Mouse (Mus musculus) kidney, postnatal 0 days (tissue): Measurements from ENCODE around the gene Psma1. TPM values are rescaled to one million over a fixed set of nuclear protein-coding genes. Genes with fewer than 3 reads are reported as not detected.

Source experiments
- ATAC-seq: fragments of 200-750 bp; cut with Nextera tagmentation; replicated peaks from 2 replicates; pipeline ENCODE4 v1.8.0; 2017; ENCODE audit warnings: low read depth, moderate number of reproducible peaks, moderate TSS enrichment, moderate library complexity; ENCODE audit not compliant: low FRiP score
- DNase-seq: peaks from one replicate; pipeline ENCODE4 v3.0.0-alpha.2; 2016; ENCODE audit warnings: low spot score
- H3K27ac ChIP-seq: fragments of 300-500 bp; sonication (generic); 2 replicates; pipeline ENCODE4 v1.5.1; 2014; ENCODE audit warnings: mild to moderate bottlenecking
- H3K27me3 ChIP-seq: fragments of 300-500 bp; sonication (generic); 2 replicates; pipeline ENCODE4 v1.6.1; 2014; ENCODE audit warnings: low read length, mixed read lengths; ENCODE audit not compliant: insufficient read depth
- H3K36me3 ChIP-seq: fragments of 300-500 bp; sonication (generic); 2 replicates; pipeline ENCODE4 v1.6.1; 2014; ENCODE audit warnings: low read length, mixed read lengths; ENCODE audit not compliant: insufficient read depth
- H3K4me1 ChIP-seq: fragments of 300-500 bp; sonication (generic); replicated peaks from 2 replicates; pipeline ENCODE4 v1.6.1; 2014; ENCODE audit warnings: antibody characterized with exemption, low read length, mixed read lengths; ENCODE audit not compliant: insufficient read depth
- H3K4me2 ChIP-seq: fragments of 300-500 bp; sonication (generic); 2 replicates; pipeline ENCODE4 v1.6.1; 2014; ENCODE audit warnings: mild to moderate bottlenecking, low read length, moderate library complexity, mixed read lengths
- H3K4me3 ChIP-seq: fragments of 300-500 bp; sonication (generic); replicated peaks from 2 replicates; pipeline ENCODE4 v1.5.1; 2014; ENCODE audit warnings: low read depth, low read length
- H3K9ac ChIP-seq: fragments of 300-500 bp; sonication (generic); 2 replicates; pipeline ENCODE4 v1.6.1; 2014; ENCODE audit warnings: low read depth, low read length
- H3K9me3 ChIP-seq: fragments of 300-500 bp; sonication (generic); replicated peaks from 2 replicates; pipeline ENCODE4 v1.6.1; 2016; ENCODE audit warnings: low read length, inconsistent platforms, mixed read lengths
- CTCF ChIP-seq: IDR thresholded peaks from 2 replicates; pipeline ENCODE4 v1.5.1; 2016; ENCODE audit warnings: antibody characterized with exemption, low read depth, mild to moderate bottlenecking, moderate library complexity
- WGBS: fragments of 180-500 bp; shearing (Covaris S2); extraction: QIAGEN DNeasy Blood & Tissue Kit; methylation state at CpG from one replicate; pipeline ENCODE4 v1.1.7; 2014; 5-methylcytosine and 5-hydroxymethylcytosine counted together
- polyA plus RNA-seq: library from polyadenylated mRNA; unstranded; fragments of >200 nt; fragmentation: Nextera tagmentation; extraction: Ambion mirVana; gene quantifications from 2 replicates; pipeline ENCODE4 v1.2.1, GENCODE M21; 2015

Psma1 gene
- polyA plus RNA-seq, 1 experiment from 2014 or later: 387 TPM

DNA sequence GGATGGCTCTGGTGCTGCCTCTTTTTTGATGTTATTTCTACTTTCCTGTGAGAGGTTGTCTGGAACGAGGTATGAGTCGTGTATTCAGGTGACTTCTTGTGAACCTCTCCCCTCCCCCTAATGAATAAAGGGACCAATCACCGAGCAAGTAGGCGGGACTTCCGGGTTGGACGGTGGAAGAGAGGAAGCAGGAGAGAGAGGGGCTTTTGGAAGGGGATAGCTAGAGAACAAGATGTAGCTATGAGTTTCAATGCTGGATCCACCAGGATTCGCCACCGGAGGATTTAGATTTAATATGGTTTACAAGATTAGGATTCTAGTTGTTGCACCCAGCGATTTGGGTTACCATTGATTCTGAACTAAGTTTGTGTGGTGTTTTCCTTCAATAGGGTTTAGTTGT is 7.1 kb upstream of the Psma1 start:
- Histone ChIP-seq H3K4me1 (no peaks in the 10 kb centered on the region), H3K9me3 (no peaks in the 10 kb centered on the region), H3K27me3 (no peaks in the 10 kb centered on the region), H3K4me3 (no peak overlapping the region), H3K36me3 (no peaks in the 10 kb centered on the region), H3K9ac (no peak overlapping the region), H3K27ac (no peak overlapping the region), H3K4me2 (no peak overlapping the region)
- 72% methylated on average over 9 of the region's 9 CpGs for WGBS
- TF ChIP-seq CTCF: no peak
- ATAC-seq (no peak), DNase-seq (no peak)

- no peaks in the 10 kb centered on the region for H3K27me3 ChIP-seq
- no peaks in the 10 kb centered on the region for H3K4me1 ChIP-seq
- WGBS: 50% methylated on average over 3 of the region's 3 CpGs
- DNase-seq (peak; percentile 65), ATAC-seq (no peak)
- no peaks in the 10 kb centered on the region for H3K9me3 ChIP-seq
- no peaks in the 10 kb centered on the region for H3K36me3 ChIP-seq
- peak; percentile 75 for TF ChIP-seq CTCF
- H3K27ac ChIP-seq: no peak overlapping the region
- H3K9ac ChIP-seq: no peak overlapping the region
- no peak overlapping the region for H3K4me2 ChIP-seq
- no peak overlapping the region for H3K4me3 ChIP-seq
Observed at GRCm38 (mm10) chr7:114281671-114282070, 5.8 kb upstream of the Psma1 start.

DNA sequence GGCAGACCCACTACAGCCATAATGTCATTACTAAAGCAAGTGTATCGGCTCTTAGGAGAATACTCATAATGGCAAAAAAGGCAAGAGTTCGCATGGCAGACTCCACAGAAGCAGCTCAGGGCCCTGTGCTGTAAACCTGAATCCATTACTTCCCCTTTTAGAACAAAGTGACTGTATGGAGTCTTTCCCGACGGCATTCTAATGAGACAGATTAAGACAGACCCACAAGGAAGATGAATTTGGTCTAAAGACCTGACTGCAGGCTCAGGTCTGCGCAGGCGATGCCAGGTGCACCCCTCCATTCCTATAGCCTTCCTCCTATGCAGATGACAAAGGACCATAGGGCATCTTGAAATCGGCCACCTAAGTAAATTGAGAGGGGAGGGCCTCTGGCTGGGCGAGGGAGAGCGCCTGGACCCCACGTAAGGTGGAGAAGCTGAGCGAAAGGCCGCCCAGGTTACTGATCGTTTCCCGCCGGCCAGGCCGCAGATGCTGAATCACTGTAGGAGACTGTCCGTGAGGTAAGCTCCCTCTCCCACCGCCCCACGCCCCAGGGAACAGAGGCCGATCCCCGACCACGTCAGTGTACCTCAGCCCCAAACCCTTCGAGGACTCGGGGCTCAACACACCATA is 430 bp downstream of the Psma1 start:
- Histone ChIP-seq H3K27ac (peak overlapping the region; percentile 64; the same call in 1 of the 2 replicates), H3K9me3 (no peaks in the 10 kb centered on the region), H3K4me1 (0 out of 2 replicates have a peak, but pooled peaks cover 3% of the 10 kb centered on the region), H3K36me3 (0 out of 2 replicates have a peak, but pooled peaks cover 10% of the 10 kb centered on the region), H3K27me3 (no peaks in the 10 kb centered on the region), H3K9ac (peak overlapping the region; percentile 72), H3K4me2 (peak overlapping the region; percentile 74), H3K4me3 (peak overlapping the region; percentile 90)
- DNase-seq (no peak), ATAC-seq (no peak; the same call in 1 of the 2 replicates)
- WGBS: 2% methylated on average over 24 of the region's 24 CpGs
- no peak for TF ChIP-seq CTCF

DNA sequence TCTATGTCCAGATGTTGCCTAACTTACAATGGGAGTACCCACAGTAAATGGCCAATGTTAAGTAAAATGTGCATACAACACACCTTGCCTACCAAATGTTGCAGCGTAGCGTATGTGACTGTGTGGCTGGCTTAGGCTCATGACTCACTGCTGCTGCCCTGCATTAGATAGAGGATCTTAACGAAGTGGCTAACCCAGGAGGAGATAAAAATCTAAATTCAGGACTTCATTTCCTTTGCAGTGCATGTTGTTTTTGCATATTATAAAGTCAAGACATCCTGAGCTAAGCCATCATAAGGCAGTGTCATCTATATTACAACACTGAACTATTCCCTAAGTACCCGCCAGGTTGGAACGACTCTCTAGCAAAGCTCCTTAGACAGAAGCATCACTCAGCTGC is 7.5 kb downstream of the Psma1 start:
- Histone ChIP-seq H3K27me3 (no peaks in the 10 kb centered on the region), H3K4me1 (no peaks in the 10 kb centered on the region), H3K36me3 (peaks cover 29% of the 10 kb centered on the region), H3K4me2 (no peak overlapping the region), H3K4me3 (no peak overlapping the region), H3K9me3 (no peaks in the 10 kb centered on the region), H3K27ac (no peak overlapping the region), H3K9ac (no peak overlapping the region)
- WGBS: 92% methylated on average over 5 of the region's 5 CpGs
- DNase-seq (no peak), ATAC-seq (no peak)
- no peak for TF ChIP-seq CTCF

- peak; percentile 98 for ATAC-seq
- no peak for TF ChIP-seq CTCF
- Histone ChIP-seq H3K9me3 (no peaks in the 10 kb centered on the region), H3K4me2 (peak within 1 kb of the TSS; percentile 68), H3K4me1 (peaks cover 3% of the 10 kb centered on the region; the same call in 1 of the 2 replicates), H3K27ac (peak within 1 kb of the TSS; percentile 67), H3K36me3 (0 out of 2 replicates have a peak, but pooled peaks cover 9% of the 10 kb centered on the region), H3K9ac (peak within 1 kb of the TSS; percentile 91), H3K4me3 (peak within 1 kb of the TSS; percentile 93), H3K27me3 (no peaks in the 10 kb centered on the region)
- peak; percentile 98 for DNase-seq
- under 1% methylated on average over 75 of the region's 75 CpGs for whole genome bisulfite sequencing
Observed at GRCm38 (mm10) chr7:114253885-114254833, 21.8 kb downstream of the Psma1 start, which contains the start of gene Copb1. Copb1 (minus strand) TSS chr7:114254711.

DNA sequence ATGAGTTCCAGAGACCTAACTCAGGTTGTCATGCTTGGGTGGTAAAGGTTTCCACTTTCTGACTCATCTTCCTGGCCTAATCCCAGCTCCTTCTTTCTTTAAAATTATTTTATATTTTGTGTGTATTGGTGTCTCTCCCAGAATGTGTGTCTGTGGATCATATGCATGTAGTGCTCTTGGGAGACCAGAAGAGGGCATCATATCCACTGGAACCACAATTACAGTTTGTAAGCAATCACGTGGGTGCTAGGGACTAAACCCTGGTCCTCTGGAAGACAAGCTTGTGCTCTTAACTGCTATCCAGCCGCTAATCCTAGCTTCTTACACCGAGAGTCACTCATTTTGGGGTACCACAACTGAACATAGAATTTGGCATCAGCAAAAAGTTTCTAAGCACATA is 24.2 kb downstream of the Psma1 start:
- H3K4me3 ChIP-seq: no peak overlapping the region
- TF ChIP-seq CTCF: peak; percentile 46; the same call in 1 of the 2 replicates
- H3K27me3 ChIP-seq: no peaks in the 10 kb centered on the region
- no peak overlapping the region for H3K27ac ChIP-seq
- ATAC-seq (no peak), DNase-seq (no peak)
- no peak overlapping the region for H3K4me2 ChIP-seq
- 87% methylated on average over 3 of the region's 3 CpGs for WGBS
- H3K9me3 ChIP-seq: no peaks in the 10 kb centered on the region
- no peak overlapping the region for H3K9ac ChIP-seq
- H3K36me3 ChIP-seq: peaks cover 24% of the 10 kb centered on the region
- H3K4me1 ChIP-seq: peaks cover 3% of the 10 kb centered on the region; the same call in 1 of the 2 replicates
